Comparison of ENCODE assay signal across 30 mouse cellular contexts in the genomic region with DNA sequence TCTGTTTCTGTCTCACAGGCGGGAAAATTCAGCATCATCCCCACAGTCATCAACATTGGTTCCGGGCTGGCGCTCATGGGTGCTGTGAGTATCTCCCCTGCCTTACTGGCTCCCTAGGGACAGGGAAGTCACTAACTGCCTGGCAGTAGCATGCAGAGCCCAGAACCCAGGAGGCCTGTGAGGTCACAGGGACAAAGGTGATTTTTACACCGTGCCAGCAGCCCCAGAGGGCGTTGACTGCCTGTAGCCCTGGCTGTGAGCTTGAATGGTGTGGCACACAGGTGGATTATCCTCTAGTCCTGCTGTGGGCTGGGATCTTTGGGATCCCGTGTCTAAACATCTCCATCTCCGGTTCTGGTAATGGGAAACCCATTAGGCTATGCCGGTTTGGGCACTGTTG. TPM values are rescaled to one million over a fixed set of nuclear protein-coding genes. Genes with fewer than 3 reads are reported as not detected.
A peak's percentile ranks its signal among the peaks of the same experiment; 100 is the strongest.
DNase-seq lines count a peak whose midpoint lies in the region; ATAC-seq and TF ChIP-seq lines count a peak whose summit lies in the region.
"Had no signal": no experiment of that assay in that cellular context is flagged by ENCODE, and none has a peak within 500 bp of the region (broad histone marks: within the 10 kb centered on the region; RNA-seq: fewer than 3 reads in every experiment).

No protein-coding gene starts in this region.

- H3K9me3 ChIP-seq in limb, embryonic 11.5 days (ENCODE audit: control insufficient read depth, low read length), result no peaks in the 10 kb centered on the region
- no peaks in the 10 kb centered on the region for H3K9me3 ChIP-seq in limb, embryonic 10.5 days (replicated peaks)
- H3K9me3 ChIP-seq in ES-Bruce4 (replicated peaks; ENCODE audit: control insufficient read depth, insufficient read depth, low read length, poor library complexity, severe bottlenecking), result no peaks in the 10 kb centered on the region
- H3K9me3 ChIP-seq: embryonic facial prominence, embryonic 10.5 days; embryonic facial prominence, embryonic 15.5 days; forebrain, embryonic 12.5 days; heart, embryonic 12.5 days; hindbrain, embryonic 15.5 days; midbrain, embryonic 13.5 days had no signal

- TF ChIP-seq POLR2A in ES-Bruce4 (IDR thresholded peaks at IDR 0.05; ENCODE audit: insufficient read depth, low read length), result no peak

- peak; percentile 60 for DNase-seq in adrenal gland, postnatal 10 days
- DNase-seq in adrenal gland, adult 8-10 months, result no peak
- no peak for DNase-seq in limb, embryonic 11.5 days (ENCODE audit: low spot score)
- DNase-seq in limb, embryonic 10.5 days (ENCODE audit: low spot score), result no peak
- DNase-seq in kidney, postnatal 14 days, result peak; percentile 46
- no peak for DNase-seq in testis, postnatal 14 days (ENCODE audit: low spot score)
- DNase-seq in layer of hippocampus, adult 9-11 months, result no peak
- DNase-seq: cerebellum, adult 18-20 months; cerebellum, postnatal 10 days; forebrain, postnatal 0 days; heart, adult 2 months; heart, postnatal 4 days; layer of hippocampus, postnatal 36 days; left cerebral cortex, postnatal 4 days; liver; lung, adult 18-20 months; lung, postnatal 10 days; retina, postnatal 1 day; right cerebral cortex, postnatal 14 days had no signal

- H3K27me3 ChIP-seq in limb, embryonic 11.5 days (ENCODE audit: control insufficient read depth, insufficient read depth, low read length), result no peaks in the 10 kb centered on the region
- no peaks in the 10 kb centered on the region for H3K27me3 ChIP-seq in limb, embryonic 10.5 days (ENCODE audit: low read depth, poor library complexity, severe bottlenecking)
- no peaks in the 10 kb centered on the region for H3K27me3 ChIP-seq in ES-Bruce4 (ENCODE audit: control insufficient read depth, insufficient read depth, low read length, poor library complexity, severe bottlenecking)
- H3K27me3 ChIP-seq: embryonic facial prominence, embryonic 15.5 days; forebrain, embryonic 12.5 days; heart, embryonic 12.5 days; hindbrain, embryonic 15.5 days; midbrain, embryonic 13.5 days had no signal

- no peaks in the 10 kb centered on the region for H3K4me1 ChIP-seq in limb, embryonic 11.5 days (ENCODE audit: control insufficient read depth, insufficient read depth, low read length)
- no peaks in the 10 kb centered on the region for H3K4me1 ChIP-seq in limb, embryonic 10.5 days
- no peaks in the 10 kb centered on the region for H3K4me1 ChIP-seq in ES-Bruce4 (ENCODE audit: control insufficient read depth, insufficient read depth, low read length)
- H3K4me1 ChIP-seq: embryonic facial prominence, embryonic 10.5 days; forebrain, embryonic 12.5 days; midbrain, embryonic 13.5 days had no signal

- no peak overlapping the region for H3K9ac ChIP-seq in limb, embryonic 11.5 days (ENCODE audit: low read length)
- H3K9ac ChIP-seq in ES-Bruce4 (ENCODE audit: low read depth, poor library complexity, severe bottlenecking), result peak overlapping the region; percentile 25
- H3K9ac ChIP-seq: embryonic facial prominence, embryonic 15.5 days; forebrain, embryonic 12.5 days; forebrain, postnatal 0 days; heart, embryonic 12.5 days; hindbrain, embryonic 15.5 days; midbrain, embryonic 13.5 days had no signal

- no peak for TF ChIP-seq EP300 in ES-Bruce4 (IDR thresholded peaks at IDR 0.05; ENCODE audit: insufficient read depth, low read depth, low read length)

- WGBS in limb, embryonic 11.5 days, result 85% methylated on average over 8 of the region's 8 CpGs
- 88% methylated on average over 8 of the region's 8 CpGs for WGBS in limb, embryonic 10.5 days

- H3K4me2 ChIP-seq in limb, embryonic 11.5 days (ENCODE audit: low read depth, severe bottlenecking), result no peak overlapping the region
- H3K4me2 ChIP-seq: embryonic facial prominence, embryonic 15.5 days; forebrain, embryonic 12.5 days; heart, embryonic 12.5 days; hindbrain, embryonic 15.5 days; midbrain, embryonic 13.5 days had no signal

- no peak overlapping the region for H3K4me3 ChIP-seq in limb, embryonic 11.5 days (ENCODE audit: low read depth, low read length)
- H3K4me3 ChIP-seq in limb, embryonic 10.5 days, result no peak overlapping the region
- H3K4me3 ChIP-seq in ES-Bruce4 (ENCODE audit: low read depth, low read length), result peak overlapping the region; percentile 58
- H3K4me3 ChIP-seq: embryonic facial prominence, embryonic 10.5 days; embryonic facial prominence, embryonic 15.5 days; forebrain, embryonic 12.5 days; heart, adult 2 months; heart, embryonic 12.5 days; hindbrain, embryonic 15.5 days; midbrain, embryonic 13.5 days had no signal

- no peak for TF ChIP-seq CTCF in ES-Bruce4 (IDR thresholded peaks at IDR 0.05; ENCODE audit: low read depth, low read length)

- no peak overlapping the region for H3K27ac ChIP-seq in limb, embryonic 11.5 days (replicated peaks; ENCODE audit: low read depth, low read length)
- H3K27ac ChIP-seq in limb, embryonic 10.5 days, result no peak overlapping the region
- no peak overlapping the region for H3K27ac ChIP-seq in ES-Bruce4 (ENCODE audit: insufficient read depth, low read length)
- H3K27ac ChIP-seq: embryonic facial prominence, embryonic 10.5 days; embryonic facial prominence, embryonic 15.5 days; forebrain, embryonic 12.5 days; heart, adult 2 months; hindbrain, embryonic 15.5 days; macrophage; midbrain, embryonic 13.5 days had no signal

- no peaks in the 10 kb centered on the region for H3K36me3 ChIP-seq in limb, embryonic 11.5 days (ENCODE audit: control insufficient read depth, insufficient read depth, low read length)
- peaks cover 30% of the 10 kb centered on the region for H3K36me3 ChIP-seq in limb, embryonic 10.5 days
- H3K36me3 ChIP-seq in ES-Bruce4 (ENCODE audit: control insufficient read depth, insufficient read depth, low read length, poor library complexity, severe bottlenecking), result no peaks in the 10 kb centered on the region
- H3K36me3 ChIP-seq: embryonic facial prominence, embryonic 15.5 days; hindbrain, embryonic 15.5 days had no signal

- ATAC-seq in limb, embryonic 11.5 days (ENCODE audit: insufficient number of reproducible peaks, low FRiP score, low TSS enrichment, low read depth), result peak; percentile 32; the same call in 1 of the 2 replicates
- ATAC-seq: forebrain, postnatal 0 days; inflammation-experienced regulatory T-cells, adult 6 months; midbrain, embryonic 13.5 days had no signal

RNA-seq across cellular contexts. Expression of gene P2rx5, which starts 7.8 kb away (rescaled TPM):
- total RNA-seq in adrenal gland, postnatal 10 days (2021), result 10 to 100 TPM; 14.8 to 26.1 TPM
- total RNA-seq in adrenal gland, adult 8-10 months (2022), result 1 to 10 TPM; 2.2 to 5.2 (median 2.6) TPM
- polyA plus RNA-seq in limb, embryonic 11.5 days (2014; fragmentation: Nextera tagmentation; extraction: Ambion mirVana), result 0.08 TPM in 1 of 2 replicates, not detected in the other
- polyA plus RNA-seq in limb, embryonic 10.5 days (2016; fragmentation: Nextera tagmentation; extraction: Ambion mirVana), result 0.20 and 0.24 TPM in 2 replicates
- 0.42 and 0.55 TPM in 2 replicates for polyA plus RNA-seq in ES-Bruce4 (2011; ENCODE audit: insufficient read depth, insufficient read length, low read depth, missing spikeins)
- total RNA-seq: megakaryocyte-erythroid progenitor cell, adult 5-6 weeks had no signal

RNA-seq across cellular contexts. Expression of gene Emc6, which starts 8.8 kb away (rescaled TPM):
- 100 to 1,000 TPM; 121 to 122 TPM for total RNA-seq in adrenal gland, postnatal 10 days (2021)
- 10 to 100 TPM; 47.4 to 77.6 (median 63.9) TPM for total RNA-seq in adrenal gland, adult 8-10 months (2022)
- polyA plus RNA-seq in limb, embryonic 11.5 days (2014; fragmentation: Nextera tagmentation; extraction: Ambion mirVana), result 95.2 and 111 TPM in 2 replicates
- 114 and 133 TPM in 2 replicates for polyA plus RNA-seq in limb, embryonic 10.5 days (2016; fragmentation: Nextera tagmentation; extraction: Ambion mirVana)
- 51.9 TPM in 2 replicates for polyA plus RNA-seq in ES-Bruce4 (2011; ENCODE audit: insufficient read depth, insufficient read length, low read depth, missing spikeins)

RNA-seq across cellular contexts. Expression of gene Tax1bp3, which starts 8.8 kb away (rescaled TPM):
- total RNA-seq in adrenal gland, postnatal 10 days (2021), result 10 to 100 TPM; 72.5 TPM
- 100 to 1,000 TPM in 1 of 4 experiments, 10 to 100 TPM in 3; 61.0 to 105 (median 84.6) TPM for total RNA-seq in adrenal gland, adult 8-10 months (2022)
- polyA plus RNA-seq in limb, embryonic 11.5 days (2014; fragmentation: Nextera tagmentation; extraction: Ambion mirVana), result 220 and 222 TPM in 2 replicates
- 190 and 226 TPM in 2 replicates for polyA plus RNA-seq in limb, embryonic 10.5 days (2016; fragmentation: Nextera tagmentation; extraction: Ambion mirVana)
- polyA plus RNA-seq in ES-Bruce4 (2011; ENCODE audit: insufficient read depth, insufficient read length, low read depth, missing spikeins), result 36.2 and 37.1 TPM in 2 replicates

RNA-seq across cellular contexts. Expression of gene Haspin, which starts 30.0 kb away (rescaled TPM):
- 1 to 10 TPM; 3.0 to 3.7 TPM for total RNA-seq in adrenal gland, postnatal 10 days (2021)
- under 1 TPM; 0.26 to 0.71 (median 0.49) TPM for total RNA-seq in adrenal gland, adult 8-10 months (2022)
- polyA plus RNA-seq in limb, embryonic 11.5 days (2014; fragmentation: Nextera tagmentation; extraction: Ambion mirVana), result 19.5 and 19.9 TPM in 2 replicates
- 25.5 and 25.7 TPM in 2 replicates for polyA plus RNA-seq in limb, embryonic 10.5 days (2016; fragmentation: Nextera tagmentation; extraction: Ambion mirVana)
- 13.0 and 14.0 TPM in 2 replicates for polyA plus RNA-seq in ES-Bruce4 (2011; ENCODE audit: insufficient read depth, insufficient read length, low read depth, missing spikeins)
- total RNA-seq: gastrocnemius, adult 8-10 months had no signal

RNA-seq across cellular contexts. Expression of gene Ctns, which starts 30.8 kb away (rescaled TPM):
- 10 to 100 TPM; 14.6 to 17.1 TPM for total RNA-seq in adrenal gland, postnatal 10 days (2021)
- total RNA-seq in adrenal gland, adult 8-10 months (2022), result 10 to 100 TPM; 15.3 to 26.2 (median 20.2) TPM
- 23.6 and 25.5 TPM in 2 replicates for polyA plus RNA-seq in limb, embryonic 11.5 days (2014; fragmentation: Nextera tagmentation; extraction: Ambion mirVana)
- polyA plus RNA-seq in limb, embryonic 10.5 days (2016; fragmentation: Nextera tagmentation; extraction: Ambion mirVana), result 16.7 and 21.0 TPM in 2 replicates
- polyA plus RNA-seq in ES-Bruce4 (2011; ENCODE audit: insufficient read depth, insufficient read length, low read depth, missing spikeins), result 15.3 and 15.4 TPM in 2 replicates

Comparison
In these comparisons a context has a peak if more than half of its experiments do, and no peak if none do; other contexts are left out.
1. DNase-seq: peak in adrenal gland, postnatal 10 days (single experiment) and kidney, postnatal 14 days (single experiment); none in adrenal gland, adult 8-10 months (single experiment), limb, embryonic 11.5 days (single experiment), limb, embryonic 10.5 days (single experiment), testis, postnatal 14 days (single experiment) and layer of hippocampus, adult 9-11 months (single experiment).